In the genomic region with DNA sequence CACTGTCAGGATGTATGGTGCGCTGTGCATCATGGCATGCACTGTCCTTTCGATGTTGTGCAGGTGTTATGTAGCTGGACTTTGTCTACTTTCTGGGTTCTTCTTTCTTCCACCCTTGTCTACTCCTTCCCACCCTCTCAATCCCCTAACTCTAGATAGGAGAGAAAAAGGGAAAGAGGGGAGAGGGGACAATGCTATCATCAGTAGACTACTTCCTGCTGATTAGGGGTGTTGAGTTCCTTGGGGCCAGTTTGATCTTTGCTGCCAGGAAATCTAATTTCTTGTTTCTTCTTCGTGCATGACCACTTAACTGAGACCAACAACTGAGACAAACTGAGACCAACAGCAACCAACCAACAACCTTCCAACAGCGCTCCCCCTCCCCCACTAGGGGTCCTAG, we compare ENCODE assay signal across 36 mouse cellular contexts. TPM values are rescaled to one million over a fixed set of nuclear protein-coding genes. Genes with fewer than 3 reads are reported as not detected.
"Had no signal": no experiment of that assay in that cellular context is flagged by ENCODE, and none has a peak within 500 bp of the region (broad histone marks: within the 10 kb centered on the region; RNA-seq: fewer than 3 reads in every experiment).

No protein-coding gene starts in this region.

- H3K27ac ChIP-seq: embryonic facial prominence, embryonic 10.5 days; embryonic facial prominence, embryonic 12.5 days; embryonic facial prominence, embryonic 13.5 days; embryonic facial prominence, embryonic 15.5 days; forebrain, embryonic 10.5 days; forebrain, embryonic 12.5 days; forebrain, embryonic 15.5 days; heart, embryonic 10.5 days had no signal

- H3K9ac ChIP-seq: embryonic facial prominence, embryonic 12.5 days; embryonic facial prominence, embryonic 13.5 days; embryonic facial prominence, embryonic 15.5 days; forebrain, embryonic 12.5 days; forebrain, embryonic 15.5 days; forebrain, postnatal 0 days had no signal

- DNase-seq: cerebellum, adult 8-10 months; cerebellum, adult 9-10 months; cerebellum, adult 9-11 months; cerebellum, postnatal 10 days; cerebellum, postnatal 14 days; cerebellum, postnatal 25 days; cerebellum, postnatal 36 days; embryo, embryonic 11 days; forebrain, postnatal 0 days; gastrocnemius, adult 2 months; gastrocnemius, postnatal 10 days; gastrocnemius, postnatal 14 days; gastrocnemius, postnatal 25 days; gastrocnemius, postnatal 36 days; heart, adult 18-20 months; heart, adult 2 months had no signal

- H3K9me3 ChIP-seq: embryonic facial prominence, embryonic 10.5 days; embryonic facial prominence, embryonic 12.5 days; embryonic facial prominence, embryonic 13.5 days; embryonic facial prominence, embryonic 15.5 days; forebrain, embryonic 10.5 days; forebrain, embryonic 12.5 days; forebrain, embryonic 15.5 days; heart, embryonic 10.5 days had no signal

- H3K4me2 ChIP-seq: embryonic facial prominence, embryonic 12.5 days; embryonic facial prominence, embryonic 13.5 days; embryonic facial prominence, embryonic 15.5 days; forebrain, embryonic 12.5 days; forebrain, embryonic 15.5 days had no signal

- H3K36me3 ChIP-seq: forebrain, embryonic 12.5 days; forebrain, embryonic 15.5 days had no signal

- ATAC-seq: forebrain, embryonic 14.5 days; forebrain, embryonic 15.5 days; forebrain, embryonic 16.5 days; forebrain, postnatal 0 days had no signal

- H3K27me3 ChIP-seq: embryonic facial prominence, embryonic 12.5 days; embryonic facial prominence, embryonic 13.5 days; embryonic facial prominence, embryonic 15.5 days; forebrain, embryonic 12.5 days; forebrain, embryonic 15.5 days had no signal

- H3K4me3 ChIP-seq: embryonic facial prominence, embryonic 10.5 days; embryonic facial prominence, embryonic 12.5 days; embryonic facial prominence, embryonic 13.5 days; embryonic facial prominence, embryonic 15.5 days; erythroblast, embryonic 14.5 days; forebrain, embryonic 10.5 days; forebrain, embryonic 12.5 days; forebrain, embryonic 15.5 days; gastrocnemius, adult 2 months; heart, adult 2 months; heart, embryonic 10.5 days had no signal

RNA-seq across cellular contexts. Expression of gene Cyp17a1, which starts 37.6 kb away (rescaled TPM):
- total RNA-seq: common myeloid progenitor, adult 5-6 weeks; forebrain, postnatal 0 days; gastrocnemius, adult 18-20 months; gastrocnemius, adult 2 months; gastrocnemius, adult 8-10 months; gastrocnemius, postnatal 10 days; gastrocnemius, postnatal 14 days; gastrocnemius, postnatal 25 days; gastrocnemius, postnatal 36 days; gastrocnemius, postnatal 4 days; granulocyte monocyte progenitor cell, adult 5-6 weeks; heart, adult 18-20 months; heart, adult 2 months; heart, adult 8-10 months had no signal
- polyA plus RNA-seq: cortical plate, adult 2 months; embryonic facial prominence, embryonic 10.5 days; embryonic facial prominence, embryonic 11.5 days; embryonic facial prominence, embryonic 13.5 days; erythroblast, embryonic 14.5 days; forebrain, embryonic 10.5 days; forebrain, embryonic 12.5 days; forebrain, embryonic 14.5 days; forebrain, embryonic 15.5 days; forebrain, postnatal 0 days; frontal cortex, adult 2 months had no signal
